Mouse (Mus musculus) lung, postnatal 4 days (tissue): ENCODE data around the gene Smox.
A peak's percentile ranks its signal among the peaks of the same experiment; 100 is the strongest.

Experiments used
- DNase-seq, 2 experiments: peaks; one replicate each; pipeline ENCODE4 v3.0.0; 2021

Gene Smox

GRCm38 (mm10) chr2:131486046-131486445, 5.2 kb upstream of the Smox start:
- DNase-seq, result no peak

- no peak for DNase-seq
Measured at GRCm38 (mm10) chr2:131487337-131487736, 4.0 kb upstream of the Smox start.

GRCm38 (mm10) chr2:131488261-131488660, 3.0 kb upstream of the Smox start:
- DNase-seq, result no peak

- no peak for DNase-seq
Measured at GRCm38 (mm10) chr2:131488870-131489269, 2.4 kb upstream of the Smox start.

- no peak for DNase-seq
Measured at GRCm38 (mm10) chr2:131489591-131489990, 1.7 kb upstream of the Smox start.

- peak; percentile 87 to 93 for DNase-seq
Measured at GRCm38 (mm10) chr2:131491707-131492595, 655 bp downstream of the Smox start.

GRCm38 (mm10) chr2:131492596-131493139, 1.4 kb downstream of the Smox start:
- DNase-seq, result no peak

GRCm38 (mm10) chr2:131493446-131493845, 2.1 kb downstream of the Smox start:
- no peak for DNase-seq

- DNase-seq, result no peak
Measured at GRCm38 (mm10) chr2:131495256-131495655, 4.0 kb downstream of the Smox start.

- DNase-seq, result no peak
Measured at GRCm38 (mm10) chr2:131496125-131496820, 5.0 kb downstream of the Smox start.

GRCm38 (mm10) chr2:131497224-131497856, 6.0 kb downstream of the Smox start:
- DNase-seq, result no peak

- no peak for DNase-seq
Measured at GRCm38 (mm10) chr2:131498219-131498618, 6.9 kb downstream of the Smox start.

- DNase-seq, result no peak
Measured at GRCm38 (mm10) chr2:131499290-131499845, 8.1 kb downstream of the Smox start.

GRCm38 (mm10) chr2:131501886-131502285, 10.6 kb downstream of the Smox start:
- no peak for DNase-seq

- DNase-seq, result no peak
Measured at GRCm38 (mm10) chr2:131502561-131502960, 11.3 kb downstream of the Smox start.

- DNase-seq, result no peak
Measured at GRCm38 (mm10) chr2:131505431-131505830, 14.1 kb downstream of the Smox start.

GRCm38 (mm10) chr2:131506358-131506757, 15.1 kb downstream of the Smox start:
- DNase-seq, result no peak

- DNase-seq, result no peak
Measured at GRCm38 (mm10) chr2:131508501-131508900, 17.2 kb downstream of the Smox start.

- DNase-seq, result peak; percentile 79 to 88
Measured at GRCm38 (mm10) chr2:131509671-131510313, 18.5 kb downstream of the Smox start.

GRCm38 (mm10) chr2:131510531-131510930, 19.2 kb downstream of the Smox start:
- no peak for DNase-seq

- no peak for DNase-seq
Measured at GRCm38 (mm10) chr2:131513477-131513876, 22.2 kb downstream of the Smox start.

GRCm38 (mm10) chr2:131514055-131514621, 22.8 kb downstream of the Smox start:
- DNase-seq, result no peak
